Mouse (Mus musculus): ENCODE measurements around the gene Sergef. TPM values are rescaled to one million over a fixed set of nuclear protein-coding genes. Genes with fewer than 3 reads are reported as not detected.

The Sergef gene
- polyA plus RNA-seq, 1 experiment = 0.16 TPM

DNA sequence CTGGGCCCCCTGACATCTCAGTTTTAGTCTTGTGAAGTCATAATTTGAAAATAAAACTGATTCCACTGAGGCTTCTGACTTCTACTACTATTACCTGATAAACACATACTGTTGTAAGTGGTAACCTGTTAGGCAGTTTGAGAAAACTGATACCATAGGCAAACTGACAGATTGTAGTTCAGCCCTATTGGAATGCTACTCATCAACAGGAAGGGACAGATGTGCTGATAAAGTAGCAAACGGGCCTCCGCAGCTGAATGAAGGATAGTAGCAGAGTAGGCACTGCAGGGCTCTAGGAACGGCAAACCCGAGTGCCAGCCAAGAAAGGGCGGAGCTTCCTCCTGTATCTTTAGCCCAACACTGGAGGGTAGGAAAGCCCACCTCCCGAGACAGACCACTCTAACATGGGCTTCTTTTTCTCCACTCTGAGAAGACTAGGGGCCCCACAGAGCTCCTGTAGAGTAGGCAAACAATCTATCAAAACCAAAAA, 112.9 kb downstream of the Sergef start:
- Histone ChIP-seq H3K4me1 (ENCODE audit: control insufficient read depth) (no peaks in the 10 kb centered on the region), H3K27me3 (ENCODE audit: control insufficient read depth) (no peaks in the 10 kb centered on the region), H3K36me3 (ENCODE audit: control insufficient read depth) (no peaks in the 10 kb centered on the region), H3K9me3 (ENCODE audit: control insufficient read depth, low read length) (no peaks in the 10 kb centered on the region), H3K4me3 (replicated peaks) (no peak overlapping the region)
- no peak for TF ChIP-seq TAL1 (IDR thresholded peaks at IDR 0.05; ENCODE audit: low read length)
- no peak for TF ChIP-seq GATA1 (IDR thresholded peaks at IDR 0.05; ENCODE audit: low read length)

DNA sequence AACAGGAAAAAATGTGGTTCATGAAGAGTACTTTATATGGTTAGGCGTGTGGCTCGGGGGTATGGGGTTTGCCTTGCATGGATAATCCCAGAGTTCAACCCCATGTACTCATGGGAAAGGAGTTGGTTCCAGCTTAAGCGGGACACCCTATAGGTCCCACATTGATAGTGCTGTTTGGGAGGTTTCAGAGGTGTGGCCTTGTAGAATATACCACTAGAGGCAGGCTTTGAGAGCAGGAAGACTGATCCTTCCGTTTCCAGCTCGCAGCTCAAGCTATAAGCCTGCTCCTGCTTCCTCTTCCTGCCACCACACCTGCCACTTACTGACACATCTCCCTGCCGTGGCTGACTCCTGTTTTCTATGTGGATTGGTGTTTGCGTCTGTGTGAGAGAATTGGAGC, 116.4 kb downstream of the Sergef start:
- TF ChIP-seq TAL1 (IDR thresholded peaks at IDR 0.05; ENCODE audit: low read length) (no peak), GATA1 (IDR thresholded peaks at IDR 0.05; ENCODE audit: low read length) (no peak)
- no peaks in the 10 kb centered on the region for H3K27me3 ChIP-seq (ENCODE audit: control insufficient read depth)
- H3K36me3 ChIP-seq (ENCODE audit: control insufficient read depth) = no peaks in the 10 kb centered on the region
- H3K4me3 ChIP-seq (replicated peaks) = no peak overlapping the region
- no peaks in the 10 kb centered on the region for H3K9me3 ChIP-seq (ENCODE audit: control insufficient read depth, low read length)
- H3K4me1 ChIP-seq (ENCODE audit: control insufficient read depth) = no peaks in the 10 kb centered on the region

DNA sequence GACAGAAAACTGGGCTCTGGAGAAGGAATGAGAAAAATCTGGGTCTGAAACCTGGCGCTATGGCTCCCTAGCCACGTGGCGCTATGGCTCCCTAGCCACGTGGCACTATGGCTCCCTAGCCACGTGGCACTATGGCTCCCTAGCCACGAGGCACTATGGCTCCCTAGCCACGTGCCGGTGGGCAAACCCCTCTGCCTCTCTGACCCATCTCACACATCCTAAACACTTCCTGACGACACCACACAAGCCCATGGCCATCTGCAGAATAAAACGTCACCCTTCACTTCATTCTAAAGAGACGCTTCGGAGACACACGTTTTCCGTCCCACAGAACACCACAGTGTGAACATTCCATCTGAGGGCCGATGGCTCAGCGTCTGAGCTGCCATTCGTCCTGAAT, 117.8 kb downstream of the Sergef start:
- TF ChIP-seq TAL1 (IDR thresholded peaks at IDR 0.05; ENCODE audit: low read length) (no peak), GATA1 (IDR thresholded peaks at IDR 0.05; ENCODE audit: low read length) (no peak)
- Histone ChIP-seq H3K9me3 (ENCODE audit: control insufficient read depth, low read length) (no peaks in the 10 kb centered on the region), H3K4me3 (replicated peaks) (no peak overlapping the region), H3K36me3 (ENCODE audit: control insufficient read depth) (no peaks in the 10 kb centered on the region), H3K27me3 (ENCODE audit: control insufficient read depth) (no peaks in the 10 kb centered on the region), H3K4me1 (ENCODE audit: control insufficient read depth) (no peaks in the 10 kb centered on the region)

DNA sequence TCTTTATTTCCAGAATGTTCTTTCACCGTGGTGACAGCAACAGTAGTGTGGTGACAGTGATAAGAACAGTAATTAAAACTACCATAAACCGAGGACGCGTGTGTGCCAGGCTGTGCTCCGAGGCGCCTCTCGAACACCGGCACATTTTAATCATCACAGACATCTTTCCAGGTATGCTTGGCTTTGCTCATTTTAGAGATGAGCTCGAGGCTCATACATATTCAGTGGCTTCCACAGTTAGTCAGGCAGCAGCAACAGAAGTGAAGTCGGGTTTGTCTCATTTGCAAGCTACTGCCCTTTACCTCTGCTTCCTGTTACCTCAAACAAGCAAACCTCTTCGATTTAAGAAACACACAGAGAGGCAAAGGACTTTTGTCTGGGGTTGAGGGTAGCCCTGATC, 120.5 kb downstream of the Sergef start:
- TF ChIP-seq TAL1 (IDR thresholded peaks at IDR 0.05; ENCODE audit: low read length) (no peak), GATA1 (IDR thresholded peaks at IDR 0.05; ENCODE audit: low read length) (no peak)
- H3K4me1 ChIP-seq (ENCODE audit: control insufficient read depth) = no peaks in the 10 kb centered on the region
- no peaks in the 10 kb centered on the region for H3K9me3 ChIP-seq (ENCODE audit: control insufficient read depth, low read length)
- no peaks in the 10 kb centered on the region for H3K27me3 ChIP-seq (ENCODE audit: control insufficient read depth)
- no peaks in the 10 kb centered on the region for H3K36me3 ChIP-seq (ENCODE audit: control insufficient read depth)
- H3K4me3 ChIP-seq (replicated peaks) = no peak overlapping the region

DNA sequence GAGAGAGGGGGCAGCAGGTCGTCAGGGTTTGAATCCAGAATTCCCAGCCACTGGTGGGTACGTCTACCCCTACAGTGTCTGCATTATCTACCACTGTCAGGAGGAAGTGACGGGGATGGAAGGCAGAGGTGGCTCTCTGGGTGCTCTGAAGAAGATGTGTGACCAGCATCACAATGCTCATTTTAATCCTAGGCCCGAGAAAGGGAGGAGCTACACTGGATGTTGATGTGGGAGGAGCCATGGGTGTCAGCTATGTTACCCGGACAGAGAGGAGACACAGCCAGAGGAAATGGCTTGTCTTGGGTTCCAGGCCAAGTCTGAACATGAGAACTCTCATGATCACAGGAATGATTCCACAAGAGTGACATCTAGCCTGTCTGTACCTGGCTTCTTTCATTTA, 122.4 kb downstream of the Sergef start:
- no peak overlapping the region for H3K4me3 ChIP-seq (replicated peaks)
- H3K4me1 ChIP-seq (ENCODE audit: control insufficient read depth) = no peaks in the 10 kb centered on the region
- H3K9me3 ChIP-seq (ENCODE audit: control insufficient read depth, low read length) = no peaks in the 10 kb centered on the region
- TF ChIP-seq GATA1 (IDR thresholded peaks at IDR 0.05; ENCODE audit: low read length) (no peak), TAL1 (IDR thresholded peaks at IDR 0.05; ENCODE audit: low read length) (no peak)
- no peaks in the 10 kb centered on the region for H3K27me3 ChIP-seq (ENCODE audit: control insufficient read depth)
- no peaks in the 10 kb centered on the region for H3K36me3 ChIP-seq (ENCODE audit: control insufficient read depth)

DNA sequence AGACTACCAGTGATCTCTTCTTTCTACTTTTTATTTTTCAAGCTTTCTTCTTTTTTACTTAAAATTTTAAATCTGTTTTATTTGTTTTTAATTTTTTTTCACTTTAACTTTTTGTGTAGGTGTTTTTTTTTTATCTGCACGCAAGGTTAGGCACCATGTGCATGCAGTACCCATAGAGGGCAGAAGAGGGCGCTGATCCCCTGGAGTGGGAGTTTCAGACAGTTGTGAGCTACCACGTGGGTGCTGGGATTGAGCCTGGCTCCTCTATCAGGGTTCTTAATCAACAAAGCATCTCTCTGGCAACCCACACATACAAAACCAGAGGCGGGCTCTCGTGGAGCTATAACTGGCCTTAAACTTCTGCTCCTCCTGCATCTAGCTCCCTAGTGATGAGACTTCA, 123.6 kb downstream of the Sergef start:
- no peaks in the 10 kb centered on the region for H3K36me3 ChIP-seq (ENCODE audit: control insufficient read depth)
- no peaks in the 10 kb centered on the region for H3K4me1 ChIP-seq (ENCODE audit: control insufficient read depth)
- no peaks in the 10 kb centered on the region for H3K27me3 ChIP-seq (ENCODE audit: control insufficient read depth)
- no peaks in the 10 kb centered on the region for H3K9me3 ChIP-seq (ENCODE audit: control insufficient read depth, low read length)
- TF ChIP-seq GATA1 (IDR thresholded peaks at IDR 0.05; ENCODE audit: low read length) (no peak), TAL1 (IDR thresholded peaks at IDR 0.05; ENCODE audit: low read length) (no peak)
- no peak overlapping the region for H3K4me3 ChIP-seq (replicated peaks)

DNA sequence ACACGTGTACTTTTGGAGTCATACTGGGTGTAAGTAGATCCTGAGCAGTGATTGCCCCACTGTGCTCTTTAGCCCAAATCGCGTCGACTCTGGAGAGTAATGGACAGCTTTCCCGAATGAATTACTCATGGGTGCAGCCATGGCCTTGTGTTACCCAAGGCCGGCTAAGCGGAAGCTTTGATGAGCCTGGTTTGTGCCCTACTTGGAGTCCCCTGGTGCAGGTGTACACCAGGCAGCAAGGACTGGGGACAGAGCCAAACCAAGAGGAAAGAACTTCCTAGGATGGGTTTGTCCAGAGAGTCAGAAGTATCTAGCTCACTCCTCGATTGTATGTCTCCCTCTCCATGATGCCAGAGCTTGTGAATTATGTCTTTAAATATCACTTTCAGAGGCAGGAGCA, 124.6 kb downstream of the Sergef start:
- no peaks in the 10 kb centered on the region for H3K36me3 ChIP-seq (ENCODE audit: control insufficient read depth)
- no peaks in the 10 kb centered on the region for H3K9me3 ChIP-seq (ENCODE audit: control insufficient read depth, low read length)
- no peak for TF ChIP-seq TAL1 (IDR thresholded peaks at IDR 0.05; ENCODE audit: low read length)
- H3K27me3 ChIP-seq (ENCODE audit: control insufficient read depth) = no peaks in the 10 kb centered on the region
- H3K4me1 ChIP-seq (ENCODE audit: control insufficient read depth) = no peaks in the 10 kb centered on the region
- no peak overlapping the region for H3K4me3 ChIP-seq (replicated peaks)

DNA sequence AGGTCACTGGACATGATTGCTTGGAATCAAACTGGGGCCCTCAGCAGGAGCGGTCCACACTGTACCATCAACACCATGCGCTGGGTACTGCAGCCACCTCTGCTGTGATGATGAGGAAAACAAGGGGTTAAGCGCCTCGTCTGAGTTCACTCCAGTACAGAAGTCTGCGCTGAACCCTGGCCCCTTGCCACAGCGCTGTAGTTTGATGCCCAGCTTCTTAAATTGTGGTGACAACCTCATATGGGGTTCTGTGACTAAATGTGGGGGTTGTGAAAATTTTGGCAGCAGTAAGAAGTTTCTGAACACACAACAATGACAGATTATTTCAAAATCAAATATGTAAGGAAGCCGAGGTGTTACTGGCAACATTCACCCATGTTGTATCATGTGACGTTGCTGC, 126.0 kb downstream of the Sergef start:
- no peaks in the 10 kb centered on the region for H3K9me3 ChIP-seq (ENCODE audit: control insufficient read depth, low read length)
- no peaks in the 10 kb centered on the region for H3K27me3 ChIP-seq (ENCODE audit: control insufficient read depth)
- H3K4me1 ChIP-seq (ENCODE audit: control insufficient read depth) = no peaks in the 10 kb centered on the region
- no peak overlapping the region for H3K4me3 ChIP-seq (replicated peaks)
- no peaks in the 10 kb centered on the region for H3K36me3 ChIP-seq (ENCODE audit: control insufficient read depth)
- no peak for TF ChIP-seq GATA1 (IDR thresholded peaks at IDR 0.05; ENCODE audit: low read length)

DNA sequence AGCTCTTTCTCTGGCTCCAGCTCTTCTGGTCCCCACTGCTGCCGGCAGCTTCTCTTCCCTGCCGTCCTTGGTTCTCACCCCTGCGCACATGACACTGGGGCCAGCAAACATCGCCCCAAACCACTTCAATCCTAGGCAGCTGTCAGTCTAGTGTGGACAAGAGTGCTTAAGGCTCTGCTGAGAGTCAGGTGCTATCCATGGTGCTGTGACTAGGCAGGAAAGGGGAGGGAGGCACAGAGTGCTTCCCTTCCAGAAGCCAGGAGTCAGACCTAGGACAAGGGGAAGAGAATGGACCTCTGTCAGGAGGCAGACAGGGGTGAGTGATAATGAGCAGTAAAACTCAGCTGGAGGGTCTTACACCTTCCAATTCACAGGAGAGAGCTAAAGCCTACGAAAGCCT, 126.8 kb downstream of the Sergef start:
- Histone ChIP-seq H3K4me3 (replicated peaks) (no peak overlapping the region), H3K4me1 (ENCODE audit: control insufficient read depth) (no peaks in the 10 kb centered on the region), H3K36me3 (ENCODE audit: control insufficient read depth) (no peaks in the 10 kb centered on the region), H3K9me3 (ENCODE audit: control insufficient read depth, low read length) (no peaks in the 10 kb centered on the region), H3K27me3 (ENCODE audit: control insufficient read depth) (no peaks in the 10 kb centered on the region)
- TF ChIP-seq TAL1 (IDR thresholded peaks at IDR 0.05; ENCODE audit: low read length) (no peak), GATA1 (IDR thresholded peaks at IDR 0.05; ENCODE audit: low read length) (no peak)

DNA sequence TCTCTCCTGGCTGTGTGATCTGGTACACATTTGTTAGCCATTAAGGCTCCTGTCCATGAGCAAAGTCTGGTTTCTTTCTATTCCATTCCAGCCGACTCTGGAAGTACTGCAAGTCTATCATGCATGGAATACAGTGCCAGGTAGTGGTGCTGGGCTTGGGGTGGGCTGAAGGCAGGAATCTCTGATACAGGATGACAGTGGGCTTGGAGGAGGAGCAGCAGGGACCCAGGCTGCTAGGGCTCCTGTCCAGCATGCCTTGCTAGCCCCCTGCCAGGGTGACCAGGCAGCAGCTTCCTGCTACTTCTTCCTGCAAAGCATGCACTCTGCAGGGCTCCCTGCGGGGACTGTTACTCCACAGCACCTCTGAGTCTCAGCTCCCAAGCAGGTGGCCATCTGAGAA, 128.8 kb downstream of the Sergef start:
- Histone ChIP-seq H3K4me3 (replicated peaks) (no peak overlapping the region), H3K36me3 (ENCODE audit: control insufficient read depth) (no peaks in the 10 kb centered on the region), H3K9me3 (ENCODE audit: control insufficient read depth, low read length) (no peaks in the 10 kb centered on the region), H3K27me3 (ENCODE audit: control insufficient read depth) (no peaks in the 10 kb centered on the region), H3K4me1 (ENCODE audit: control insufficient read depth) (no peaks in the 10 kb centered on the region)
- TF ChIP-seq GATA1 (IDR thresholded peaks at IDR 0.05; ENCODE audit: low read length) = no peak
- TF ChIP-seq TAL1 (IDR thresholded peaks at IDR 0.05; ENCODE audit: low read length) = no peak

Measured in erythroblast, embryonic 14.5 days (primary cell).